Mouse (Mus musculus) right cerebral cortex, postnatal 36 days (tissue): ENCODE results near the gene Mterf1b.

ENCODE experiments used
- DNase-seq, 2 experiments: peaks; one replicate each; pipeline ENCODE4 v3.0.0; 2022; ENCODE audit warnings: low spot score in 2 of 2, mixed read lengths in 1 of 2

Mterf1b gene

GRCm38 (mm10) chr5:4245004-4245403, 52.8 kb downstream of the Mterf1b start:
- DNase-seq: no peak

- DNase-seq: no peak
Measured at GRCm38 (mm10) chr5:4246095-4246494, 53.9 kb downstream of the Mterf1b start.
